Mouse (Mus musculus) cortical plate, adult 2 months (tissue): ENCODE measurements around the gene Mtfmt.

Experiments used
- CTCF ChIP-seq: fragments of 200-500 bp; IDR thresholded peaks from 2 replicates; pipeline ENCODE4 v1.5.1; 2011; ENCODE audit warnings: mild to moderate bottlenecking, control low read depth, low read length; ENCODE audit not compliant: insufficient read depth; ENCODE audit errors: extremely low read depth
- POLR2A ChIP-seq: fragments of 200-500 bp; IDR thresholded peaks from 2 replicates; pipeline ENCODE4 v1.6.1; 2011; ENCODE audit warnings: mild to moderate bottlenecking, low read length, control low read depth; ENCODE audit not compliant: insufficient read depth; ENCODE audit errors: extremely low read depth

DNA sequence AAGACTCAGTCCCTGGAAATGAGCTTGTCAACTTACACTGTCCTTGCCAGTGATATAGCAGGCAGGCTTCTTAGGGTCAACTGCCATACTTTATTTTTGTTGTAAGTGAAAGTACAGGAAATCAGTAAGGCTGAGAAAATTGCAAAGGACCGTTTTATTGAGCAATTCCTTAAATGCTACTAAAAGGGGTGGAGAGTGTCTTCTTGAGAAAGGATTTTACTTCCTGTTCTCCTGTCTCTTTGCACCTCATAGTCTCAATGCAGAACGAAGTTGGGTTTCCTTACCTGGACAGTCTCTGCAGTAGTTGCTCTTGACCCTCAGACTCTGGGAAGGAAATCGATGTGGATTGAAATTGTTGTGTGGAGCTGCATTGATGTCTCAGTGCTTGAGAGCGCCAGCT is 37.2 kb downstream of the Mtfmt start:
- TF ChIP-seq CTCF (no peak), POLR2A (no peak)
